Mouse (Mus musculus): ENCODE results near the gene Itpk1.

DNA sequence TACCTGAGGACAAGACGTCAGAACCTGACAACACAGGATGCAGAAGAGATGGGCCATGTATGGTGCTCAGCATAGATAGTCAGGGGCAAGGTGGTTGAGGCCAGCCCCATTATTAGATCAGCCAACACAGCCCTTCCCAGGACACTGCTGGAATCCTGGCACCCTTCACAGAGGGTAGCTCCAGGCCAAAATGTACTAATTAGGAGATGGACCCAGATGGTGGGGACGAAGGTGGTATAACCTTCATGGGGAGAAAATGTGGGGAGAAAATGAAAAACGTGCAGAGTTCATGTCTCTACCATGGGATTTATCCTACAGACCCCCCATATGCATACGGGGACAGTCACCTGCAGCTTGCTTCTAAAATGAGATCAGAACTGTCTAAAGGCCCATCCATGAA, 91.3 kb downstream of the Itpk1 start:
- TF ChIP-seq EP300 (IDR thresholded peaks at IDR 0.05; ENCODE audit: insufficient read depth, low read depth, low read length) (no peak), CTCF (IDR thresholded peaks at IDR 0.05) (no peak)
